Mouse (Mus musculus) adrenal gland (tissue): ENCODE data around the gene Clic4.

ENCODE experiments used
- intact Hi-C: fragments of 180-260 bp; cut with DNase I; formaldehyde crosslinking; loops from one replicate; pipeline ENCODE4 v1.15.1; 2025
- long read RNA-seq, 2 experiments: library from polyadenylated mRNA; unstranded; transcript quantifications; one replicate each; pipeline ENCODE4 v2.0.0; 2020; ENCODE audit warnings: borderline replicate concordance in 1 of 2; ENCODE audit not compliant: insufficient replicate concordance in 1 of 2

Gene Clic4
- long read RNA-seq, experiment 1, full-length matches to known transcripts, result 21 of 39 reads
- long read RNA-seq, experiment 1, partial matches to known transcripts, result 3 of 39 reads
- long read RNA-seq, experiment 1, other reads (novel, unspliced or antisense), result 15 of 39 reads
- long read RNA-seq, experiment 2, full-length matches to known transcripts, result 36 of 56 reads
- long read RNA-seq, experiment 2, partial matches to known transcripts, result 0 of 56 reads
- long read RNA-seq, experiment 2, other reads (novel, unspliced or antisense), result 20 of 56 reads

- intact Hi-C loops, result loop anchor here (5.0 kb wide), 1 partner anchor 45 kb away; no protein-coding TSS in a partner anchor
Measured at GRCm38 (mm10) chr4:135272640-135273306, at the start of gene Clic4. TSS of gene Clic4 (minus strand) at chr4:135272814.

- intact Hi-C loops, result loop anchor here (1.0 to 10.0 kb wide), 3 partner anchors 46 to 373 kb away; partner anchors contain the start of gene Clic4
Measured at GRCm38 (mm10) chr4:135317966-135318365, 45.4 kb upstream of the Clic4 start.

GRCm38 (mm10) chr4:135317539-135317938 lies 44.9 kb upstream of the Clic4 start:
- intact Hi-C loops, result loop anchor here (5.0 to 10.0 kb wide), 2 partner anchors 45 to 373 kb away; partner anchors contain the start of gene Clic4

- intact Hi-C loops, result loop anchor here (5.0 to 10.0 kb wide), 2 partner anchors 43 to 370 kb away; partner anchors contain the start of gene Clic4
Measured at GRCm38 (mm10) chr4:135315287-135315686, 42.7 kb upstream of the Clic4 start.

- intact Hi-C loops, result loop anchor here (10.0 kb wide), 1 partner anchor 370 kb away; no protein-coding TSS in a partner anchor
Measured at GRCm38 (mm10) chr4:135314419-135314832, 41.8 kb upstream of the Clic4 start.

GRCm38 (mm10) chr4:135313761-135314241 lies 41.2 kb upstream of the Clic4 start:
- intact Hi-C loops, result loop anchor here (10.0 kb wide), 1 partner anchor 369 kb away; no protein-coding TSS in a partner anchor

- intact Hi-C loops, result loop anchor here (10.0 kb wide), 1 partner anchor 368 kb away; no protein-coding TSS in a partner anchor
Measured at GRCm38 (mm10) chr4:135313111-135313691, 40.6 kb upstream of the Clic4 start.

- intact Hi-C loops, result loop anchor here (10.0 kb wide), 1 partner anchor 368 kb away; no protein-coding TSS in a partner anchor
Measured at GRCm38 (mm10) chr4:135312706-135313105, 40.1 kb upstream of the Clic4 start.

GRCm38 (mm10) chr4:135310371-135310770 lies 37.8 kb upstream of the Clic4 start:
- intact Hi-C loops, result loop anchor here (10.0 kb wide), 1 partner anchor 366 kb away; no protein-coding TSS in a partner anchor

- intact Hi-C loops, result loop anchor here (10.0 kb wide), 1 partner anchor 365 kb away; no protein-coding TSS in a partner anchor
Measured at GRCm38 (mm10) chr4:135309726-135310125, 37.1 kb upstream of the Clic4 start.

GRCm38 (mm10) chr4:135309112-135309659 lies 36.6 kb upstream of the Clic4 start:
- intact Hi-C loops, result no loop called here

- intact Hi-C loops, result no loop called here
Measured at GRCm38 (mm10) chr4:135306971-135307632, 34.5 kb upstream of the Clic4 start.

GRCm38 (mm10) chr4:135306533-135306932 lies 33.9 kb upstream of the Clic4 start:
- intact Hi-C loops, result no loop called here

- intact Hi-C loops, result no loop called here
Measured at GRCm38 (mm10) chr4:135302261-135302660, 29.6 kb upstream of the Clic4 start.

GRCm38 (mm10) chr4:135301166-135301565 lies 28.6 kb upstream of the Clic4 start:
- intact Hi-C loops, result no loop called here

- intact Hi-C loops, result no loop called here
Measured at GRCm38 (mm10) chr4:135300248-135301041, 27.8 kb upstream of the Clic4 start.

GRCm38 (mm10) chr4:135298680-135299079 lies 26.1 kb upstream of the Clic4 start:
- intact Hi-C loops, result no loop called here

- intact Hi-C loops, result no loop called here
Measured at GRCm38 (mm10) chr4:135297931-135298546, 25.4 kb upstream of the Clic4 start.

GRCm38 (mm10) chr4:135297146-135297545 lies 24.5 kb upstream of the Clic4 start:
- intact Hi-C loops, result no loop called here
